Mouse (Mus musculus) adrenal gland, adult 2 months (tissue): ENCODE measurements around the gene Pak3. TPM values are rescaled to one million over a fixed set of nuclear protein-coding genes. Genes with fewer than 3 reads are reported as not detected.
"Not testable (repeated sequence)": the region's sequence is repeated elsewhere in the genome, so short reads cannot be mapped to it uniquely, and the experiment has no call there.

Experiments used
- DNase-seq: peaks from one replicate; pipeline ENCODE4 v3.0.0; 2021
- long read RNA-seq: library from polyadenylated mRNA; stranded (forward); transcript quantifications from one replicate; pipeline ENCODE4 v2.0.0, GENCODE M21; 2021
- polyA plus RNA-seq: library from polyadenylated mRNA; depleted of rRNA; stranded (reverse); fragments of >200 nt; gene quantifications from 2 replicates; pipeline ENCODE4 v1.2.3, GENCODE M21; 2012; rRNA removed
- total RNA-seq, 2 experiments: library from RNA; stranded (reverse); gene quantifications; 2 replicates each; pipeline ENCODE4 v1.2.3; 2021

Pak3 gene
- 10 to 100 TPM; 27.4 to 30.9 TPM for total RNA-seq
- polyA plus RNA-seq = 0.04 and 0.61 TPM in 2 replicates
- long read RNA-seq, partial matches to known transcripts = 1 of 10 reads
- long read RNA-seq, other reads (novel, unspliced or antisense) = 9 of 10 reads

- peak; percentile 13 for DNase-seq
Observed at GRCm38 (mm10) chrX:143518168-143518901, at the start of gene Pak3. Pak3 (plus strand) TSS chrX:143518591.

- DNase-seq = peak; percentile 92
Observed at GRCm38 (mm10) chrX:143482866-143483265, 35.5 kb upstream of the Pak3 start.

DNA sequence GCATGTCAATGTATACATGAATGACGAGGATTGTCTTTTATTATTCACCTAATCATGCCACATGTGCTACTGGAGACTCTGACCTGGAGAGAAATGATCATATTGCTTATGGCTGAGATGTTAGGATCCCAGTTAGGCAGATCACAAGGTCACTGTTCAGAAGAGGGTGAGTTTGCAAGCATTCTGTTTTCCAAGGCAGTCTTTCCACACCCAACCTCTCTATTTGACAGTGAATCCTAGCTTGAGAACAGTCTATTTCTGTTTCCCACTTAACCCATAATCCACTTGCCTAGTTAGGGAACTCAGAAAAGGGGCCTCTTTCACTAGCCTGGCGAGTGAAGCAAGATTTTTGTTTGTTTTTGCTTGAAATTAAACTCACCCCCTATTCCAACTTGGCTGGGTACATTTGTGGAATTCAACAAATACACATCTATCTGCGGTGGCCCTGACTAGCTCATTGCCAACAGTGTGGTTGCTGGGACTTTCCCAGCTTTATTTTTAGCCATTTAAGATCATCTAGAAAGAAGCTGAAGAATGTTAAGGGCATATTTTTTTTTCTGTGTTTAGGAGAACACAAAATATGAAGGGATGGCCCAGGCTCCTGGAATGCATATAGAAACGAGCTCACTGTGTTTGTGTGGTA, 17.2 kb upstream of the Pak3 start:
- peak; percentile 26 for DNase-seq

DNA sequence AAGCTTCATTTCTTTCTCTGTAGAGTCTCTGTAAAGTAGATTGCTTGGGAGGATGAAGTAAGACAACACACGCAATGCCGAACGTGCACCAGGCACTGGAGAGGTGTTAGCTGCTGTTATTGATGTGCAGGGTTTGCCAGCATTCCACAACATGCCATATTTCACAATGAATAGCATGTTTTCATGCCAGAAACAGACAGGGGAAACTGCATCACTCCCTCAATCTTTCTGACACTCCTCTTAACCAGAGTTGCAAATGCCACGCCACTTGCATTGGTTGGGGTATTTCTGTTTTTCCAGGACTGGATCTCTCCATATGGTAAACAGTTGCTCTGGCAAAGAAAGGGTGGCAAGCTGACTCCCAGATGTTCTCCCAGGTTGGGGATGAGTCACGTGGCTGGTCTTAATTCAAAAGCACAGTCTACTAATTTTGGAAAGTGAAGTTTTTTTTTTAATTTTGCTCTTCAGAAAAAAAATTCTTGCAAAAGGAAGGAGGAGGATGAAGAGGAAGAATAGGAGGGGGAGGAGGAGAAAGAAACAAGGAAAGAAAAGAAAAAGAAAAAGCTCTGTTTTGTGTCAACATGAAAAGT, 16.5 kb upstream of the Pak3 start:
- DNase-seq = no peak

- DNase-seq = no peak
Observed at GRCm38 (mm10) chrX:143518917-143519316, 526 bp downstream of the Pak3 start.

- not testable (repeated sequence) for DNase-seq
Observed at GRCm38 (mm10) chrX:143519454-143519853, 1.1 kb downstream of the Pak3 start.

DNA sequence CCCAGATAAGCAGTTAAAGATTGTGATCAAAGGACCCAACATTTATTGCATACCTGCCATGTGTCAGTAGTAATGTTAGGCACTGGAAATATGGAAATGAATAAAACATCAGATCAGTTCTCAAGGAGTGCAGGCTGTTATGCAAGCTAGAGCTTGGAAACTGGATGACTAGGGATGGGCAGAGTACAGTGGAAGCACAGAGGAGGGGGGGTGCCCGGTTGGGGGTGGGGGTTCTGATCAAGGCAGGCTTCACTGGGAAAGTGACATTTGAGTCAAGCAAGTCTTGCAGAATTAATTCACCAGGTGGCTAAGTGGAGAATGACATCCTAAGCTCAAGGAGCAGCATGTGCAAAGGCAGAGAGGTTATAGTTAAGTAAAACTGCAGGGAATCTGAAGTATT, 1.8 kb downstream of the Pak3 start:
- DNase-seq = no peak

GRCm38 (mm10) chrX:143532331-143532730, 13.9 kb downstream of the Pak3 start:
- no peak for DNase-seq

- no peak for DNase-seq
Observed at GRCm38 (mm10) chrX:143533574-143533973, 15.2 kb downstream of the Pak3 start.

DNA sequence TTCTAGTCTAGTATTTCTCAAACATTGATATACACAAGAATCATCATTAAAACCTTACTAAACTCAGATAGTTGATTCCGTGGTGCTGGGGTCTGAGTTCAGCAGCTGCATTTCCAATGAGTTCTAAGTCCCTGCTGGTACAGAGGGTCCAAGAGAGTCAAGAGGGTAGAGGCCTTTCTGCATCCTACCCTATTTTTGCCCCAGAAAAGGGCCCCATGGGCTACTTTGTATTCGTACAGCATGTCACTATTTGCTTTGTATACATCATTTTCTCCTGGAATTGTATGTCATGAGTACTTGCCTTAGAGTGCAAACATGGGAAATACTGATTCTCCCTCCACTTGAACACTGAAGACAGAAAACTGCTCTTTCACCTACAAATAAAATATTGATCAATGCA, 24.4 kb downstream of the Pak3 start:
- no peak for DNase-seq

- peak; percentile 54 for DNase-seq
Observed at GRCm38 (mm10) chrX:143543186-143543793, 24.9 kb downstream of the Pak3 start.

- no peak for DNase-seq
Observed at GRCm38 (mm10) chrX:143573691-143574090, 55.3 kb downstream of the Pak3 start.

DNA sequence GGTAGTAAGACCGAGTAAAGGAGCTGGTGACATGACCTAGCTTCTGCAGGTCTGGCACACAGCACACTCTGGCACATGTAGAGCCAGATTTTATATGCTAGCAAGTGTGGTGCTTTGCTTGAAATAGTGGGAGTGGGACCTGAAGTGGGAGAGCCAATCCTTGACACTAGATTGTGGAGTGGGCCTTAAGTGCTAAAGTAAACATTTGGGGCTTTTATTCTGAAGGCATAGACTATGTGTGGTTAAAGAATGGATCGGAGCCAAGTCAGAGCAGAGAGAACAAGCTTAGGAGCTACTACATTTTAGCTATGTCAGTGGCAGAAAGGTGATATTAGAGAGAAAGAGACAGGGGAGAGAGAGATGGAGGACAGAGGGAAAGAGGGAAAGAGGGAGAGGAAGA, 61.5 kb downstream of the Pak3 start:
- no peak for DNase-seq

GRCm38 (mm10) chrX:143580458-143580959, 62.1 kb downstream of the Pak3 start:
- no peak for DNase-seq

GRCm38 (mm10) chrX:143606877-143607449, 88.6 kb downstream of the Pak3 start:
- no peak for DNase-seq

- no peak for DNase-seq
Observed at GRCm38 (mm10) chrX:143618734-143619133, 100.3 kb downstream of the Pak3 start.

DNA sequence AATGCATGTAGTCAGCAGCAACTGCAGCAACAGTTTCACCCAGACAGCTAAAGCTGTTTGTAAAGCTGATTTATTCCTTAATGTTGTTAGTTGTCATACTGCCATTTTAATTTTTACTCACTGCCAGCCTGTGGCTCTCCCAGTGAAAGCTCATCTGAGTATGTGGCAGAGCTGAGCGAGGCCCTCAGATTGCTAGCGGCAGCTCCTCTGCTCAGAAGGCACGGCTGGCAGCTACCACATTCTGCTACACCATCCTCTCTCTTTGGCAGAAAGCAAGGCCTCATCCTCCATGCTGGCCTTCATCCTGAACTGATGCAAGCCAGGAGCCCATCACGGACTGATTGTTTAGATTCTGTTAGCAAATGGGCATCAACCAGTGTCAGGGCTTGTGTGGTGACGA, 109.4 kb downstream of the Pak3 start:
- DNase-seq = no peak

GRCm38 (mm10) chrX:143643936-143644335, 125.5 kb downstream of the Pak3 start:
- DNase-seq = no peak

- no peak for DNase-seq
Observed at GRCm38 (mm10) chrX:143644807-143645206, 126.4 kb downstream of the Pak3 start.

DNA sequence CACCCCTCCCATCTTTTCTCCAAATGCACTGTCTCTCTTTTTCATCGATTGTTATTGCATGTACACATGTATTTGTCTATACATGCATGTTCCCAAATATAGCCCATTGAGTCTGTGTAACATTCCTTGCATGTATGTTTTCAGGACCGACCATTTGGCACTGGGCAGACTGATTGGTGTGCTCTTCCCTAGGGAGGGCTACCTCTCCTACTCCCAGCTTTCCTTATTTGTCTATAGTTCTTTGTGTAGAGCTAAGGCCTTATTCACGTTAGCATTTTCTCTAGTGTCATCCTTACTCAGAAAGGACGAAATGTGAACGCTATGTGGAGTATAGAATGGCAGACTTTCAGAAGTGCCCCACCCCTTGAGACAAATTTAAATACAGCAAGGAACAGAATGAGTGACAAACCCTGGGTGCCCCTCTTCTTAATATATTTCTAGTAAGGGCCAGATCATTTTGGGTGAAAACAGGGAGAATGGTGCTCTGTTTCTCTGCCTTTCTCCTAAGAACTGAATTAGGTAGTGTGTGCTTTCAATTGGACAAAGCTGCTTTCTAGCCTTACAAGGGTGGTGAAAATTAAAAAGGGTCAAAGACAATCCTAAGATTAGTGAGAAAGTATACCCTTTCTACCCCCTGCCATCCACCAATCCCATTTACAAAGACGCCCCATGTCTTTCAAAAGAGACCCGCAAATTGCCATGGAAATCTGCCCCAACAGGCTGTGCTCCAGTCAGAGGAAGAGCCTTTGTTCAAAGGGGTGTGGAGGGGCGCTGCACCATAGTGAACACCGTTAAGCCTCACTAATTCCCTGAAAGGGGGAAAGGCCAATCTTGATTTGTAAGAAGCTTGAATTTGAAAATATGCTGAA, 136.2 kb downstream of the Pak3 start:
- no peak for DNase-seq

DNA sequence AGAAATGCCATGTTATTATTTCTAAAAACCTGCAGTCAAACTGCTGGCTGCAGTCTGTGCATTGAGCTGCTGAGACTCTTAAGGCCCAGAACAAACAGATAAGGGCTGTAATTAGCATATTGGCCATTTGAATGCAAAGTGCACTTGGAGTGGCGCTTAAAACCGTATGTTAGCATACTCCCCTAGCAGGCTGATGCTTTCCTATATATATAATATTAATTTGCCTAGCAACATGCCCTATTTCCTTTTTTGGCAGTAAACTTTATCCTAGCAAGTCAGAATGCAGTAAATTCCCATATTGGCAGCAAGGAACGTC, 136.7 kb downstream of the Pak3 start:
- no peak for DNase-seq
